Mouse (Mus musculus): Measurements from ENCODE around the gene Lair1.

DNA sequence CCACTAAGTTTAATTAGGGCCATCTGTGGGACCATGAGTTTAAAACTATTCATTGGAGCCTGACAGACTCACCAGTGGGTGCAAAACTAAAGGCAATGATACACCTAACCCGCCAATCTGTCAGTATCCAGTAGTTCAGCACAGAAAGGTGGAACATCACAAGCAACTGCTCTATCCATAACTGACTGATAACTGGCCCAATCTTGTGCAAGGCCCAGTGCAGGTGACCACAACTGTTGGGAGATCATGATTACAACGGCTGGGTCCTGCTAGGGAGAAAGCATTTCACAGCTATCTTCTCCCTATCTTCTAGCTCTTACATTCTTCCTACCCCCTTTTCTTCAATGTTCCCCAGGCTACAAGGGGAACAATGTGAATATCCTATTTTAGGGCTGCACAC, 25.7 kb upstream of the Lair1 start:
- TF ChIP-seq POLR2A (IDR thresholded peaks at IDR 0.05; ENCODE audit: insufficient read length, low read depth) = no peak
- no peak for TF ChIP-seq E2F4 (IDR thresholded peaks at IDR 0.05; ENCODE audit: insufficient read depth)
- TF ChIP-seq SRF (IDR thresholded peaks at IDR 0.05; ENCODE audit: control insufficient read depth, insufficient read length, low read depth) = no peak
- no peak for TF ChIP-seq USF1 (IDR thresholded peaks at IDR 0.05; ENCODE audit: low read depth)
- no peak for TF ChIP-seq MAX (IDR thresholded peaks at IDR 0.05; ENCODE audit: low read depth)
- no peak for TF ChIP-seq CEBPB (IDR thresholded peaks at IDR 0.05; ENCODE audit: insufficient read depth, poor library complexity, severe bottlenecking)
- TF ChIP-seq REST (IDR thresholded peaks at IDR 0.05; ENCODE audit: insufficient read depth, insufficient read length) = no peak
- no peak for TF ChIP-seq TCF12 (IDR thresholded peaks at IDR 0.05; ENCODE audit: insufficient read depth, poor library complexity, severe bottlenecking)
- TF ChIP-seq MYOG (IDR thresholded peaks at IDR 0.05; ENCODE audit: control insufficient read depth in 1 of 3, insufficient read depth in 1 of 3, insufficient read length in 2 of 3, low read depth in 2 of 3) = no peak
- TF ChIP-seq TCF3 (IDR thresholded peaks at IDR 0.05; ENCODE audit: insufficient read length, low read depth) = no peak
- no peak for TF ChIP-seq POLR2AphosphoS2 (IDR thresholded peaks at IDR 0.05; ENCODE audit: insufficient read length, low read depth)
- no peak for TF ChIP-seq MYOD1 (IDR thresholded peaks at IDR 0.05; ENCODE audit: control insufficient read depth in 1 of 3, insufficient read length in 2 of 3, low read depth in 2 of 3)
